11 mouse cellular contexts compared by ENCODE assay signal in genomic region chr5:111120298-111120697, GRCm38 (mm10).
A peak's percentile ranks its signal among the peaks of the same experiment; 100 is the strongest.
DNase-seq lines count a peak whose midpoint lies in the region; ATAC-seq lines count a peak whose summit lies in the region.
"Had no signal": no experiment of that assay in that cellular context is flagged by ENCODE, and none has a peak within 500 bp of the region (broad histone marks: within the 10 kb centered on the region; RNA-seq: fewer than 3 reads in every experiment).

No protein-coding gene starts in this region.

- H3K4me3 ChIP-seq in forebrain, embryonic 13.5 days: no peak overlapping the region
- H3K4me3 ChIP-seq in forebrain, embryonic 10.5 days: no peak overlapping the region
- no peak overlapping the region for H3K4me3 ChIP-seq in kidney, embryonic 14.5 days (ENCODE audit: low read length)
- no peak overlapping the region for H3K4me3 ChIP-seq in midbrain, embryonic 14.5 days (replicated peaks; ENCODE audit: low read depth, low read length)

- WGBS in forebrain, embryonic 13.5 days: 73% methylated on average over 7 of the region's 7 CpGs
- 93% methylated on average over 7 of the region's 7 CpGs for WGBS in forebrain, embryonic 10.5 days
- WGBS in kidney, embryonic 14.5 days: 65% methylated on average over 7 of the region's 7 CpGs
- WGBS in midbrain, embryonic 14.5 days: 83% methylated on average over 7 of the region's 7 CpGs

- no peak overlapping the region for H3K9ac ChIP-seq in forebrain, embryonic 13.5 days
- no peak overlapping the region for H3K9ac ChIP-seq in kidney, embryonic 14.5 days (ENCODE audit: low read depth, low read length)
- H3K9ac ChIP-seq in midbrain, embryonic 14.5 days (replicated peaks; ENCODE audit: low read length): no peak overlapping the region

- peak overlapping the region; percentile 78 for H3K27ac ChIP-seq in forebrain, embryonic 13.5 days
- H3K27ac ChIP-seq in forebrain, embryonic 10.5 days: no peak overlapping the region
- H3K27ac ChIP-seq in kidney, embryonic 14.5 days (ENCODE audit: low read depth, low read length): peak overlapping the region; percentile 55; the same call in 1 of the 2 replicates
- H3K27ac ChIP-seq in midbrain, embryonic 14.5 days (replicated peaks; ENCODE audit: low read depth, low read length): peak overlapping the region; percentile 63; the same call in 1 of the 2 replicates
- H3K27ac ChIP-seq: kidney, postnatal 0 days had no signal

- no peak overlapping the region for H3K4me2 ChIP-seq in forebrain, embryonic 13.5 days
- no peak overlapping the region for H3K4me2 ChIP-seq in kidney, embryonic 14.5 days (replicated peaks; ENCODE audit: low read depth, low read length)
- no peak overlapping the region for H3K4me2 ChIP-seq in midbrain, embryonic 14.5 days (ENCODE audit: low read length)

- no peak for DNase-seq in forebrain, embryonic 10.5 days (ENCODE audit: extremely low spot score, low spot score)
- no peak for DNase-seq in kidney, postnatal 4 days
- peak; percentile 84 for DNase-seq in cerebellum, adult 9-11 months
- DNase-seq in midbrain, embryonic 14.5 days: no peak
- no peak for DNase-seq in right cerebral cortex, adult 18-20 months
- DNase-seq: heart, postnatal 36 days; lung, adult 18-20 months had no signal

- H3K9me3 ChIP-seq in forebrain, embryonic 13.5 days (replicated peaks): no peaks in the 10 kb centered on the region
- H3K9me3 ChIP-seq in forebrain, embryonic 10.5 days: no peaks in the 10 kb centered on the region
- no peaks in the 10 kb centered on the region for H3K9me3 ChIP-seq in kidney, embryonic 14.5 days (ENCODE audit: control insufficient read depth, low read length)
- H3K9me3 ChIP-seq in midbrain, embryonic 14.5 days (ENCODE audit: control insufficient read depth, low read length): no peaks in the 10 kb centered on the region

- peaks cover 58% of the 10 kb centered on the region for H3K4me1 ChIP-seq in forebrain, embryonic 13.5 days
- H3K4me1 ChIP-seq in forebrain, embryonic 10.5 days: peaks cover 39% of the 10 kb centered on the region
- peaks cover 26% of the 10 kb centered on the region for H3K4me1 ChIP-seq in kidney, embryonic 14.5 days (ENCODE audit: control insufficient read depth, insufficient read depth, low read length)
- peaks cover 38% of the 10 kb centered on the region for H3K4me1 ChIP-seq in midbrain, embryonic 14.5 days (ENCODE audit: control insufficient read depth, insufficient read depth, low read length)

- no peak for ATAC-seq in forebrain, embryonic 13.5 days
- ATAC-seq in kidney, embryonic 14.5 days (ENCODE audit: low FRiP score, low TSS enrichment): no peak
- no peak for ATAC-seq in midbrain, embryonic 14.5 days (ENCODE audit: low FRiP score, low TSS enrichment)
- no peak for ATAC-seq in inflammation-experienced regulatory T-cells, adult 6 months

- no peaks in the 10 kb centered on the region for H3K36me3 ChIP-seq in forebrain, embryonic 13.5 days (ENCODE audit: poor library complexity, severe bottlenecking)
- no peaks in the 10 kb centered on the region for H3K36me3 ChIP-seq in forebrain, embryonic 10.5 days (replicated peaks)
- H3K36me3 ChIP-seq in kidney, embryonic 14.5 days (ENCODE audit: control insufficient read depth, insufficient read depth, low read length): no peaks in the 10 kb centered on the region
- no peaks in the 10 kb centered on the region for H3K36me3 ChIP-seq in midbrain, embryonic 14.5 days (ENCODE audit: control insufficient read depth, insufficient read depth, low read length)

- H3K27me3 ChIP-seq in forebrain, embryonic 13.5 days: no peaks in the 10 kb centered on the region
- H3K27me3 ChIP-seq in forebrain, embryonic 10.5 days (ENCODE audit: poor library complexity, severe bottlenecking): 0 out of 2 replicates have a peak, but pooled peaks cover 6% of the 10 kb centered on the region
- H3K27me3 ChIP-seq in kidney, embryonic 14.5 days (ENCODE audit: control insufficient read depth, insufficient read depth, low read length): no peaks in the 10 kb centered on the region
- H3K27me3 ChIP-seq in midbrain, embryonic 14.5 days (ENCODE audit: control insufficient read depth, insufficient read depth, low read length): no peaks in the 10 kb centered on the region
